Mouse (Mus musculus): ENCODE results near the gene Igsf3. TPM values are rescaled to one million over a fixed set of nuclear protein-coding genes. Genes with fewer than 3 reads are reported as not detected.

Gene Igsf3
- polyA plus RNA-seq, 1 experiment, result 36.0 TPM

DNA sequence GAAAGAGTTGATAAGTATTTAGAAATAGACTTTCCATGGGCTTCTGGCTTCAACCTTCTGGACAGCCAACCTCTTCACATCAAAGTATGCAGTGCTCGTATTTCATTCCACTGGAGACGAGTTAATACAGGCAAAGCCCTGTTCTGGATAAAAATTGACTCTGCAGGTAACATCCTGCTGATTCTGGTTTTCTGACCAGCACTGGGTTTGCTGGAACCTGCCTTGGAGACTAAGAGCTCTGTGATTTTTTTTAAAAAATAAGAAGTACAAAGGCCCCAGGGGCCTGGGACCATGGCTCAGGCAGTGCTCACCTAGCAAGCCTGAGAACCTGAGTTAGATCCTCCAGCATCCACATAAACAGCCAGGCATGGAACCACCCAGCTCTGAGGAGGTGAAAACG is 130.9 kb downstream of the Igsf3 start:
- no peak for DNase-seq (ENCODE audit: low read depth)
- TF ChIP-seq POLR2A (IDR thresholded peaks at IDR 0.05; ENCODE audit: borderline replicate concordance, extremely low read depth, insufficient read depth, insufficient read length, poor library complexity, severe bottlenecking) (no peak), CTCF (IDR thresholded peaks at IDR 0.05; ENCODE audit: borderline replicate concordance, extremely low read depth, insufficient read depth, insufficient read length) (no peak)

DNA sequence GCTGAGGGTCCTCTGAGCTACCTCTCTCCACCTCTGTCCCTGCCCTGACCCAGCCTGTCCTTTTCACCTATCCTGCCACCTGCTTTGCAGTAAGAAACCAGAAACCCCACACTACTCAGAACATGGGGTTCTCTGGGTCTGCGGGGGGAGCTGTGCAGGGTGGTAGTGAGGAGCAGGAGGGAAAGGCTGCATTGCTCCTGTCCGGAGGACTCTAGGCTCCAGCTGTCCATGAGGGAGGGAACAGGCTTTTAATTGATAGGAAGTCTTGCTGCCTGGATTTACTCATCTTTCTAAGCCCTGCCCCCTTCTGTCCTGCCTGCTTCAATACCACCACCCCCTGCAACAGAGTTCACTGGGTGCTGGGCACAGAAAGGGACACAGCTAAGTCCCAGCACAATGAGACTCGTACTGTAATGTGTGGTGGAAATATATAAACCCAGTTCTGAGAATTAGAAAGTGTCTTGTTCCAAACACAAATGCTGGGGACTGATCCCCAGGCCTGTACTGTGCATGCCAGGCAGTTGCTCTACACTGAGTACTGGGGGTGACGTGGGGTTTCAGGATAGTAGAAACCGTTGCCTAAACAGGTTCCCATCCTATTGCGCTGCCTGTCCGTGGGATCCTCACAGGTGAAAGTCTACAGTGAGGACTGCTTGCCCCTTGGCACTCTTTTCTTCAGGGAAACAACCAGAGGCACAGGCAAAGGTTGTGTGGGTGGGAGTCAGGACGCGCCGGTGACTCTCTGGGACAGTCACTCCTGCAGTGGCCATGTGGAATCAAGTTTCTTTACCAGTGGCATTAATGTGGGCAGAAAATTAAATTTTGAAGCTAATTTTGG is 133.0 kb downstream of the Igsf3 start:
- DNase-seq (ENCODE audit: low read depth), result no peak
- TF ChIP-seq CTCF (IDR thresholded peaks at IDR 0.05; ENCODE audit: borderline replicate concordance, extremely low read depth, insufficient read depth, insufficient read length), result no peak
- no peak for TF ChIP-seq POLR2A (IDR thresholded peaks at IDR 0.05; ENCODE audit: borderline replicate concordance, extremely low read depth, insufficient read depth, insufficient read length, poor library complexity, severe bottlenecking)

DNA sequence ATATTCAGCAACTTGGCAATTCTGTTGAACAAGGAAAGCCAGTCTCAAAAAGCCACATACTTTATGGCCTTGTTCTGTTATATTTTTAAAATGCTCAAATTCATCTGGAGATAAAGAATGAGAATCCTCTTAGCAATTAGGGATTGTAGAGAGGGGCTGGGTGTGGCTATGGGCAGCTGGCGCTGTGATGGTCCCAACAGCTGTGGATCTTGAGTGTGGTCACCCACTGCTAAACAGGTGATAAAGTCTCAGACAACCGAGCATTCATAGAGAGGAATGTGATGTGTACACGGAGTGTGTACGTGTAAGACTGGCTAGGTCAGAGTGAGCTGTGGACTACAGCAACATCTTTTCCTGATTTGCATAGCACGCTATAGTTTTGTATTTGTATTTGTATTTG is 133.7 kb downstream of the Igsf3 start:
- TF ChIP-seq CTCF (IDR thresholded peaks at IDR 0.05; ENCODE audit: borderline replicate concordance, extremely low read depth, insufficient read depth, insufficient read length) (no peak), POLR2A (IDR thresholded peaks at IDR 0.05; ENCODE audit: borderline replicate concordance, extremely low read depth, insufficient read depth, insufficient read length, poor library complexity, severe bottlenecking) (no peak)
- no peak for DNase-seq (ENCODE audit: low read depth)

Other genes starting within 250 kb of the Igsf3 start
- gene Cd2, start 89.1 kb upstream of the Igsf3 start, polyA plus RNA-seq (2012; rRNA removed), result 0.08 TPM in 1 of 2 replicates, not detected in the other
- gene Atp1a1, start 227.6 kb downstream of the Igsf3 start, polyA plus RNA-seq (2012; rRNA removed), result 118 and 129 TPM in 2 replicates

Measured in brain, embryonic 14.5 days (tissue).